Mouse (Mus musculus) small intestine, adult 2 months (tissue): ENCODE measurements around the gene Tsc1.

Source experiments
- CTCF ChIP-seq: fragments of 200-500 bp; IDR thresholded peaks from 2 replicates; pipeline ENCODE4 v1.5.1; 2012; ENCODE audit warnings: low read depth, mild to moderate bottlenecking, control low read depth, inconsistent platforms, low read length, moderate library complexity, mixed read lengths; ENCODE audit not compliant: insufficient replicate concordance, insufficient read length; ENCODE audit errors: extremely low read depth
- POLR2A ChIP-seq: fragments of 200-500 bp; IDR thresholded peaks from 2 replicates; pipeline ENCODE4 v1.6.1; 2012; ENCODE audit warnings: low read depth, mild to moderate bottlenecking, control low read depth, inconsistent platforms, low read length, moderate library complexity

DNA sequence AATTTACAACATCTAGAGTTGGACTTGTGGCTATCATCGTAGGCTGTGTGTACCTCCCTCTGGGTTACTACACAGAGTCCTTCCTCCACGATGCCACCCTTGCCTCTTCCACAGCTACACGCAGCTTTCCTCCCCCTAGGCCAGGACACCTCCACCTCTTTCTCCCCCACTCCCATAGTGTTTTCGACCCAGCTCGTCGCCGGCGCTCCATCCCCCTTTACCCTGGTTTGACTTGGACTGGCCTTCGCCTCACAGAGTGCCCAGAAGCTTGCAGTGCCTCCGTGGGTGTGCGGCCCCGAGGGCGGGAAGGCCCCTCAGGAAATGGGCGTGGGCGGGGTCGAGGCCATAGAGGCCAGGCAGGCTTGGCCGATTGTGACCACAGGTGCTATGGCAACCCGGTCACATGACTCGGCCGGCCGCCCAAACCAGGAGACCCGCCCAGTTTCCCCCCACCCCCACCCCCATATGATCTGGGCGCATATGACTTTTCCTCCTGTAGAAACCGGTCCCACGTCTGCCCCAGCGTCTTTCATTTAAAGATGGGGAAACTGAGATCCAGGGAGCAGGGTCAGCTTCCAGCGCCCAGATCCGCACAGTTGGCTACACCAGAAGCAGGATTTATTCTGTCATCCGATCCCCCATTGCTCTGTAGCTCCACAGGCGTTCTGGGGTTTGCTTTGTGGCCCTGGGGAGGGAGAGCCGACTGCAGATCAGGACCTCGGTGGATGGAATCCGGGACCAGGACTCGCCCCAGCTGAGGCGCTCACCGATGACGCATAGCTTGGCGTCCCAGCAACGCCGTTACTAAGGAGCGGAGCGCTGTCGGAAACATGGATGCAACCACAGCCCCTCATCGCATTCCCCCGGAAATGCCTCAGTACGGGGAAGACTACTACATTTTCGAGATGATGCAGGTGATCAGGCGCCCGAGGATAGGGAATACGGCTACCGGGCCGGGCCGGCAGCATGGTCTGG is 58.6 kb downstream of the Tsc1 start, which contains the start of the genes Spaca9 and Ak8:
- TF ChIP-seq POLR2A (no peak), CTCF (no peak)
